Mouse (Mus musculus): Measurements from ENCODE around the gene Aak1. TPM values are rescaled to one million over a fixed set of nuclear protein-coding genes. Genes with fewer than 3 reads are reported as not detected.

Aak1 gene
- polyA plus RNA-seq, 1 experiment from 2014 or later = 23.3 TPM

GRCm38 (mm10) chr6:86934541-86934940 lies 85.2 kb downstream of the Aak1 start:
- Histone ChIP-seq H3K9ac (ENCODE audit: low read length) (no peak overlapping the region), H3K4me1 (ENCODE audit: control insufficient read depth in 2 of 2, insufficient read depth in 2 of 2, low read length in 2 of 2) (peaks cover 0 to 9% of the 10 kb centered on the region in 2 experiments; a peak in 2 of 4 replicates), H3K27ac (replicated peaks in 1 of 2; ENCODE audit: control insufficient read depth in 1 of 2, insufficient read depth in 1 of 2, low read depth in 2 of 2, low read length in 2 of 2) (no peak overlapping the region), H3K36me3 (ENCODE audit: control insufficient read depth, insufficient read depth, low read length) (peaks cover 57% of the 10 kb centered on the region), H3K4me2 (ENCODE audit: low read length) (no peak overlapping the region), H3K27me3 (ENCODE audit: control insufficient read depth, insufficient read depth, low read length) (no peaks in the 10 kb centered on the region), H3K4me3 (ENCODE audit: control insufficient read depth in 1 of 2, insufficient read depth in 1 of 2, low read depth in 1 of 2, low read length in 2 of 2) (no peak overlapping the region), H3K9me3 (ENCODE audit: control insufficient read depth, low read length) (peaks cover 10% of the 10 kb centered on the region)
- WGBS = 78% methylated on average over 5 of the region's 5 CpGs
- no peak for ATAC-seq (ENCODE audit: insufficient number of reproducible peaks, insufficient read depth, low FRiP score, low read depth)

GRCm38 (mm10) chr6:86939797-86940196 lies 90.5 kb downstream of the Aak1 start:
- ATAC-seq (ENCODE audit: insufficient number of reproducible peaks, insufficient read depth, low FRiP score, low read depth) = no peak
- H3K9me3 ChIP-seq (ENCODE audit: control insufficient read depth, low read length) = peaks cover 10% of the 10 kb centered on the region
- H3K36me3 ChIP-seq (ENCODE audit: control insufficient read depth, insufficient read depth, low read length) = peaks cover 77% of the 10 kb centered on the region

GRCm38 (mm10) chr6:86940966-86941365 lies 91.6 kb downstream of the Aak1 start:
- Histone ChIP-seq H3K4me2 (ENCODE audit: low read length) (no peak overlapping the region), H3K9ac (ENCODE audit: low read length) (no peak overlapping the region), H3K4me3 (ENCODE audit: control insufficient read depth in 1 of 2, insufficient read depth in 1 of 2, low read depth in 1 of 2, low read length in 2 of 2) (no peak overlapping the region), H3K36me3 (ENCODE audit: control insufficient read depth, insufficient read depth, low read length) (peaks cover 77% of the 10 kb centered on the region), H3K27me3 (ENCODE audit: control insufficient read depth, insufficient read depth, low read length) (no peaks in the 10 kb centered on the region), H3K27ac (replicated peaks in 1 of 2; ENCODE audit: control insufficient read depth in 1 of 2, insufficient read depth in 1 of 2, low read depth in 2 of 2, low read length in 2 of 2) (no peak overlapping the region), H3K4me1 (ENCODE audit: control insufficient read depth in 2 of 2, insufficient read depth in 2 of 2, low read length in 2 of 2) (no peaks in the 10 kb centered on the region), H3K9me3 (ENCODE audit: control insufficient read depth, low read length) (peaks cover under 1% of the 10 kb centered on the region; the same call in 1 of the 2 replicates)
- 96% methylated on average over 9 of the region's 9 CpGs for WGBS
- no peak for ATAC-seq (ENCODE audit: insufficient number of reproducible peaks, insufficient read depth, low FRiP score, low read depth)

More at GRCm38 (mm10) chr6:86939797-86940196, 90.5 kb downstream of the Aak1 start:
- WGBS = 37% methylated on average over 7 of the region's 7 CpGs
- Histone ChIP-seq H3K4me2 (ENCODE audit: low read length) (no peak overlapping the region), H3K27ac (replicated peaks in 1 of 2; ENCODE audit: control insufficient read depth in 1 of 2, insufficient read depth in 1 of 2, low read depth in 2 of 2, low read length in 2 of 2) (no peak overlapping the region), H3K4me3 (ENCODE audit: control insufficient read depth in 1 of 2, insufficient read depth in 1 of 2, low read depth in 1 of 2, low read length in 2 of 2) (no peak overlapping the region), H3K9ac (ENCODE audit: low read length) (no peak overlapping the region), H3K4me1 (ENCODE audit: control insufficient read depth in 2 of 2, insufficient read depth in 2 of 2, low read length in 2 of 2) (no peaks in the 10 kb centered on the region), H3K27me3 (ENCODE audit: control insufficient read depth, insufficient read depth, low read length) (no peaks in the 10 kb centered on the region)

GRCm38 (mm10) chr6:86947100-86947499 lies 97.8 kb downstream of the Aak1 start:
- no peaks in the 10 kb centered on the region for H3K4me1 ChIP-seq (ENCODE audit: control insufficient read depth in 2 of 2, insufficient read depth in 2 of 2, low read length in 2 of 2)
- H3K9ac ChIP-seq (ENCODE audit: low read length) = no peak overlapping the region
- peaks cover 81% of the 10 kb centered on the region for H3K36me3 ChIP-seq (ENCODE audit: control insufficient read depth, insufficient read depth, low read length)
- WGBS = 86% methylated on average over 8 of the region's 8 CpGs
- no peak overlapping the region for H3K4me2 ChIP-seq (ENCODE audit: low read length)
- H3K27me3 ChIP-seq (ENCODE audit: control insufficient read depth, insufficient read depth, low read length) = no peaks in the 10 kb centered on the region
- H3K4me3 ChIP-seq (ENCODE audit: control insufficient read depth in 1 of 2, insufficient read depth in 1 of 2, low read depth in 1 of 2, low read length in 2 of 2) = no peak overlapping the region
- no peak overlapping the region for H3K27ac ChIP-seq (replicated peaks in 1 of 2; ENCODE audit: control insufficient read depth in 1 of 2, insufficient read depth in 1 of 2, low read depth in 2 of 2, low read length in 2 of 2)
- ATAC-seq (ENCODE audit: insufficient number of reproducible peaks, insufficient read depth, low FRiP score, low read depth) = no peak
- H3K9me3 ChIP-seq (ENCODE audit: control insufficient read depth, low read length) = no peaks in the 10 kb centered on the region

- no peak overlapping the region for H3K9ac ChIP-seq (ENCODE audit: low read length)
- peaks cover 87% of the 10 kb centered on the region for H3K36me3 ChIP-seq (ENCODE audit: control insufficient read depth, insufficient read depth, low read length)
- H3K4me1 ChIP-seq (ENCODE audit: control insufficient read depth in 2 of 2, insufficient read depth in 2 of 2, low read length in 2 of 2) = no peaks in the 10 kb centered on the region
- no peaks in the 10 kb centered on the region for H3K27me3 ChIP-seq (ENCODE audit: control insufficient read depth, insufficient read depth, low read length)
- no peaks in the 10 kb centered on the region for H3K9me3 ChIP-seq (ENCODE audit: control insufficient read depth, low read length)
- WGBS = 88% methylated on average over 2 of the region's 2 CpGs
- no peak for ATAC-seq (ENCODE audit: insufficient number of reproducible peaks, insufficient read depth, low FRiP score, low read depth)
- H3K4me3 ChIP-seq (ENCODE audit: control insufficient read depth in 1 of 2, insufficient read depth in 1 of 2, low read depth in 1 of 2, low read length in 2 of 2) = no peak overlapping the region
- H3K4me2 ChIP-seq (ENCODE audit: low read length) = no peak overlapping the region
- H3K27ac ChIP-seq (replicated peaks in 1 of 2; ENCODE audit: control insufficient read depth in 1 of 2, insufficient read depth in 1 of 2, low read depth in 2 of 2, low read length in 2 of 2) = no peak overlapping the region
Observed at GRCm38 (mm10) chr6:86948746-86949145, 99.4 kb downstream of the Aak1 start.

- ATAC-seq (ENCODE audit: insufficient number of reproducible peaks, insufficient read depth, low FRiP score, low read depth) = no peak
Observed at GRCm38 (mm10) chr6:86950141-86950540, 100.8 kb downstream of the Aak1 start.

GRCm38 (mm10) chr6:86950733-86951255 lies 101.5 kb downstream of the Aak1 start:
- Histone ChIP-seq H3K27ac (replicated peaks in 1 of 2; ENCODE audit: control insufficient read depth in 1 of 2, insufficient read depth in 1 of 2, low read depth in 2 of 2, low read length in 2 of 2) (no peak overlapping the region), H3K27me3 (ENCODE audit: control insufficient read depth, insufficient read depth, low read length) (no peaks in the 10 kb centered on the region), H3K9ac (ENCODE audit: low read length) (no peak overlapping the region), H3K4me2 (ENCODE audit: low read length) (no peak overlapping the region), H3K4me1 (ENCODE audit: control insufficient read depth in 2 of 2, insufficient read depth in 2 of 2, low read length in 2 of 2) (no peaks in the 10 kb centered on the region), H3K36me3 (ENCODE audit: control insufficient read depth, insufficient read depth, low read length) (peaks cover 88% of the 10 kb centered on the region), H3K4me3 (ENCODE audit: control insufficient read depth in 1 of 2, insufficient read depth in 1 of 2, low read depth in 1 of 2, low read length in 2 of 2) (no peak overlapping the region), H3K9me3 (ENCODE audit: control insufficient read depth, low read length) (no peaks in the 10 kb centered on the region)
- WGBS = 93% methylated on average over 1 of the region's 1 CpGs
- no peak for ATAC-seq (ENCODE audit: insufficient number of reproducible peaks, insufficient read depth, low FRiP score, low read depth)

More at GRCm38 (mm10) chr6:86950141-86950540, 100.8 kb downstream of the Aak1 start:
- Histone ChIP-seq H3K4me2 (ENCODE audit: low read length) (no peak overlapping the region), H3K9me3 (ENCODE audit: control insufficient read depth, low read length) (no peaks in the 10 kb centered on the region), H3K27me3 (ENCODE audit: control insufficient read depth, insufficient read depth, low read length) (no peaks in the 10 kb centered on the region), H3K4me1 (ENCODE audit: control insufficient read depth in 2 of 2, insufficient read depth in 2 of 2, low read length in 2 of 2) (no peaks in the 10 kb centered on the region), H3K4me3 (ENCODE audit: control insufficient read depth in 1 of 2, insufficient read depth in 1 of 2, low read depth in 1 of 2, low read length in 2 of 2) (no peak overlapping the region), H3K9ac (ENCODE audit: low read length) (no peak overlapping the region), H3K36me3 (ENCODE audit: control insufficient read depth, insufficient read depth, low read length) (peaks cover 88% of the 10 kb centered on the region), H3K27ac (replicated peaks in 1 of 2; ENCODE audit: control insufficient read depth in 1 of 2, insufficient read depth in 1 of 2, low read depth in 2 of 2, low read length in 2 of 2) (no peak overlapping the region)
- WGBS = 76% methylated on average over 1 of the region's 1 CpGs

- no peak overlapping the region for H3K27ac ChIP-seq (replicated peaks in 1 of 2; ENCODE audit: control insufficient read depth in 1 of 2, insufficient read depth in 1 of 2, low read depth in 2 of 2, low read length in 2 of 2)
- ATAC-seq (ENCODE audit: insufficient number of reproducible peaks, insufficient read depth, low FRiP score, low read depth) = no peak
- H3K27me3 ChIP-seq (ENCODE audit: control insufficient read depth, insufficient read depth, low read length) = no peaks in the 10 kb centered on the region
- H3K9me3 ChIP-seq (ENCODE audit: control insufficient read depth, low read length) = no peaks in the 10 kb centered on the region
- no peak overlapping the region for H3K9ac ChIP-seq (ENCODE audit: low read length)
- H3K4me2 ChIP-seq (ENCODE audit: low read length) = no peak overlapping the region
- WGBS = 61% methylated on average over 3 of the region's 3 CpGs
- no peaks in the 10 kb centered on the region for H3K4me1 ChIP-seq (ENCODE audit: control insufficient read depth in 2 of 2, insufficient read depth in 2 of 2, low read length in 2 of 2)
- H3K4me3 ChIP-seq (ENCODE audit: control insufficient read depth in 1 of 2, insufficient read depth in 1 of 2, low read depth in 1 of 2, low read length in 2 of 2) = no peak overlapping the region
- H3K36me3 ChIP-seq (ENCODE audit: control insufficient read depth, insufficient read depth, low read length) = peaks cover 83% of the 10 kb centered on the region
Observed at GRCm38 (mm10) chr6:86955741-86956140, 106.4 kb downstream of the Aak1 start.

All from heart, embryonic 14.5 days (tissue).